Mouse (Mus musculus) C2C12 (cell line): Measurements from ENCODE around the gene Gm9970. TPM values are rescaled to one million over a fixed set of nuclear protein-coding genes. Genes with fewer than 3 reads are reported as not detected.
A peak's percentile ranks its signal among the peaks of the same experiment; 100 is the strongest.
"Not testable (repeated sequence)": the region's sequence is repeated elsewhere in the genome, so short reads cannot be mapped to it uniquely, and the experiment has no call there.

Experiments used
- H3K27me3 ChIP-seq: one replicate; pipeline ENCODE4 v1.6.1; 2011; ENCODE audit not compliant: control insufficient read depth, insufficient read depth, insufficient read length
- H3K36me3 ChIP-seq: one replicate; pipeline ENCODE4 v1.6.1; 2011; ENCODE audit not compliant: control insufficient read depth, insufficient read depth
- H3K4me3 ChIP-seq: one replicate; pipeline ENCODE4 v1.5.1; 2011; ENCODE audit warnings: mild to moderate bottlenecking, control low read depth; ENCODE audit not compliant: poor library complexity, insufficient read depth, severe bottlenecking
- H3K79me2 ChIP-seq: one replicate; pipeline ENCODE4 v1.6.1; 2011; ENCODE audit not compliant: control insufficient read depth, insufficient read depth
- H3K79me3 ChIP-seq: one replicate; pipeline ENCODE4 v1.6.1; 2011; ENCODE audit warnings: low read depth, control low read depth
- H3ac ChIP-seq: one replicate; pipeline ENCODE3; 2011; ENCODE audit warnings: low read depth; ENCODE audit not compliant: control insufficient read depth, insufficient read length
- CEBPB ChIP-seq: IDR thresholded peaks from one replicate; pipeline ENCODE4 v1.6.1; 2011; ENCODE audit warnings: low read depth, mild to moderate bottlenecking, control low read depth, moderate library complexity
- CTCF ChIP-seq: IDR thresholded peaks from one replicate; pipeline ENCODE4 v1.5.1; 2011; ENCODE audit not compliant: control insufficient read depth, insufficient read depth, insufficient read length
- FOSL1 ChIP-seq: IDR thresholded peaks from one replicate; pipeline ENCODE4 v1.8.0; 2011; ENCODE audit warnings: mild to moderate bottlenecking, low read length; ENCODE audit not compliant: poor library complexity, insufficient read depth, severe bottlenecking
- MAX ChIP-seq: IDR thresholded peaks from one replicate; pipeline ENCODE4 v1.6.1; 2011; ENCODE audit warnings: mild to moderate bottlenecking, control low read depth
- MYOD1 ChIP-seq: IDR thresholded peaks from one replicate; pipeline ENCODE4 v1.6.1; 2011; ENCODE audit warnings: low read depth; ENCODE audit not compliant: control insufficient read depth, insufficient read length
- MYOG ChIP-seq: IDR thresholded peaks from one replicate; pipeline ENCODE4 v1.6.1; 2011; ENCODE audit not compliant: control insufficient read depth, insufficient read length; ENCODE audit errors: extremely low read depth
- USF1 ChIP-seq: IDR thresholded peaks from one replicate; pipeline ENCODE4 v1.6.1; 2011; ENCODE audit warnings: low read depth, mild to moderate bottlenecking, control low read depth, moderate library complexity
- polyA plus RNA-seq: library from polyadenylated mRNA; unstranded; fragments of >200 nt; fragmentation: generic; extraction: Trizol; gene quantifications from one replicate; pipeline ENCODE4 v1.2.1, GENCODE M21; 2012; ENCODE audit warnings: missing spikeins

Gm9970 gene
- polyA plus RNA-seq, 1 experiment, result 0.09 TPM

- H3K79me3 ChIP-seq, result peaks cover 33% of the 10 kb centered on the region
- peaks cover 3% of the 10 kb centered on the region for H3K36me3 ChIP-seq
- peaks cover 50% of the 10 kb centered on the region for H3K79me2 ChIP-seq
- H3ac ChIP-seq, result peak overlapping the region; percentile 64
- H3K4me3 ChIP-seq, result peak overlapping the region; percentile 76
- H3K27me3 ChIP-seq, result no peaks in the 10 kb centered on the region
- TF ChIP-seq CEBPB, result no peak
- no peak for TF ChIP-seq MAX
- TF ChIP-seq CTCF, result no peak
- TF ChIP-seq USF1, result no peak
Measured at GRCm38 (mm10) chr5:31221304-31221945, 19.6 kb downstream of the Gm9970 start.

DNA sequence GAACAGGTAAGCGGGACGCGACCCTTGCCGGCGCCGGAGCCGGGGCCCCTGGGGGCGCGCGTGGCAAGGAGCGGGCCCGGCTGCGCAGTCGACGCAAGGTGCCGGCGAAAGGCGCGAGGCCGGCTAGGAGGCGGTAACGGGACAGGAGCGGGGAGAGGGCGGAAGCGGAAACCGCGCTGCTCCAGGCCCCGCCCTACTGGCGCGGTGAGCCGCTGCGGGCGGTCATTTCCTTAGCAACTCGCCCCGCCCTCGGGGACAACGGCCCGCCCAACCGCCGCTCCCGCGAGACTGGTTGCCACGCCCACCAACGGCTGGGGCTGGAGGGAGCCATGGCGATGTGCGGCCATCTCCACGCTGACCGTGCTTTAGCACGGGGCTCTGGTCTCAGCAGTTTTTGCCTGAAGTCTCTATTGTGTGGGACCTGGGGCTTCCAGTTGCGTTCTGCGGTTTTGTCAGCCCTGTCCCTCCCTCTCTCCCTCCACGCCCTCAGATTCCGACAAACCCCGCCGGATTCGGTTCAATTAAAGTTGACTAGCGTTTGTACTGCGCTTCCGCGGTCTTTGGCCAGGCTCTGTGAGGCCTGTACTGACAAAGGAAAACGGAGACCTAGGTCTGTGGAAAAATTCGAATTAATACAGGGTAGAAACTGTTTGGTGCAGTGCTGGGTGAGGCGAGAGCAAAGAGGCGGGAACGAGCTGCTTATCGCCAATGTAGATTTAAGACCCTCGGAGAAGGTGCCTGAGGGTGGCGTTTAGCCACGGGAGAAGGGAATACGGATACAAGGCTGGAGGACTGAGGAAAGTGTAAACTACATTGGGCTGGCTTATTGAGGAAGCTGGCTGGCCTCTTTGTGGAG is 20.4 kb downstream of the Gm9970 start, which contains the start of gene Ppm1g:
Ppm1g (minus strand) TSS at position 240 of the 856 bp plus-strand sequence.
- Histone ChIP-seq H3K27me3 (no peaks in the 10 kb centered on the region), H3K79me3 (peaks cover 41% of the 10 kb centered on the region), H3K79me2 (peaks cover 58% of the 10 kb centered on the region), H3K36me3 (peaks cover 8% of the 10 kb centered on the region), H3ac (peak within 1 kb of the TSS; percentile 89), H3K4me3 (peak within 1 kb of the TSS; percentile 76)
- peak; percentile 53 for TF ChIP-seq MAX
- TF ChIP-seq CTCF, result no peak

- Histone ChIP-seq H3K79me3 (peaks cover 48% of the 10 kb centered on the region), H3K27me3 (no peaks in the 10 kb centered on the region), H3K79me2 (peaks cover 65% of the 10 kb centered on the region), H3K36me3 (peaks cover 8% of the 10 kb centered on the region), H3K4me3 (peak overlapping the region; percentile 76), H3ac (peak overlapping the region; percentile 89)
- TF ChIP-seq MYOG (no peak), MAX (no peak), FOSL1 (no peak), MYOD1 (no peak), CEBPB (no peak), CTCF (no peak), USF1 (no peak)
Measured at GRCm38 (mm10) chr5:31219911-31220447, 21.1 kb downstream of the Gm9970 start.

- Histone ChIP-seq H3K79me2 (peaks cover 70% of the 10 kb centered on the region), H3K36me3 (peaks cover 8% of the 10 kb centered on the region)
- TF ChIP-seq MYOG (no peak), MYOD1 (no peak), CEBPB (no peak), FOSL1 (no peak), USF1 (no peak), CTCF (no peak), MAX (no peak)
Measured at GRCm38 (mm10) chr5:31219474-31219873, 21.6 kb downstream of the Gm9970 start.

DNA sequence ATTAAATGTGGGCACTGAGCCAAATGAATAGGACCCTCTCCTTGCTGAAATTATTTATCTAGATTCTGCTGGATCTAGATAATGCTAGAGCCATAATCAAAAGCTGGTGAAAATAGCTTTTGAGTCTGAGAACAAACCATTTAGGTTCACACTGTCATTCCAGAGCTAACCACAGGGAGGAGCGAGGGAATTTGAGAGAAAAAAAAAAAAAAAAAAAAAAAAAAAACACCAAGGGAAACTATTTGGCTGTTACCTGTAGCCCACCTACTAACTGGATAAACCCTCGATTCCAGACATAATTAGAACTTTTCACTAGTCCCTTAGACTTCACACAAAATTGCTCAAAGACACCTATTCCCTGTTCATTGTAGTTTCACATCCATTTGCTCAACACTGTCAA is 22.0 kb downstream of the Gm9970 start:
- TF ChIP-seq MYOG (no peak), MYOD1 (no peak), CEBPB (no peak), CTCF (no peak), USF1 (no peak), FOSL1 (no peak), MAX (no peak)
- H3K4me3 ChIP-seq, result peak overlapping the region; percentile 76

More at GRCm38 (mm10) chr5:31219474-31219873, 21.6 kb downstream of the Gm9970 start:
- Histone ChIP-seq H3K79me3 (peaks cover 53% of the 10 kb centered on the region), H3K27me3 (no peaks in the 10 kb centered on the region), H3ac (peak overlapping the region; percentile 89), H3K4me3 (peak overlapping the region; percentile 76)

GRCm38 (mm10) chr5:31218294-31218693 is 22.7 kb downstream of the Gm9970 start:
- peaks cover 63% of the 10 kb centered on the region for H3K79me3 ChIP-seq
- H3K79me2 ChIP-seq, result peaks cover 82% of the 10 kb centered on the region
- H3K4me3 ChIP-seq, result no peak overlapping the region
- TF ChIP-seq MYOG (no peak), CEBPB (no peak), MYOD1 (no peak), USF1 (no peak), MAX (no peak), CTCF (no peak), FOSL1 (no peak)
- H3K27me3 ChIP-seq, result no peaks in the 10 kb centered on the region
- no peak overlapping the region for H3ac ChIP-seq
- H3K36me3 ChIP-seq, result peaks cover 8% of the 10 kb centered on the region

More for the DNA sequence above, 22.0 kb downstream of the Gm9970 start:
- peaks cover 57% of the 10 kb centered on the region for H3K79me3 ChIP-seq
- H3K27me3 ChIP-seq, result no peaks in the 10 kb centered on the region
- peaks cover 8% of the 10 kb centered on the region for H3K36me3 ChIP-seq
- H3K79me2 ChIP-seq, result peaks cover 74% of the 10 kb centered on the region
- no peak overlapping the region for H3ac ChIP-seq

DNA sequence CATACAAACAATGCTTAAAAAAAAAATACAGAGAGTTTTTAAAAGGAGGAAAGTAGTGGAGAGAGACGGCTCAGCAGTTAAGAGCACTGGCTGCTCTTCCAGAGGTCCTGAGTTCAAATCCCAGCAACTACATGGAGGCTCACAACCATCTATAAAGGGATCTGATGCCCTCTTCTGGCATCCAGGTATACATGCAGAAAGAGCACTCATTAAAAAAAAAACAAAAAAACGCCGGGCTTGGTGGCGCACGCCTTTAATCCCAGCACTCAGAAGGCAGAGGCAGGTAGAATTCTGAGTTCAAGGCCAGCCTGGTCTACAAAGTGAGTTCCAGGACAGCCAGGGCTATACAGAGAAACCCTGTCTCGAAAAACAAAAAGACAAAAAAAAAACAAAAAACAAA is 24.5 kb downstream of the Gm9970 start:
- H3K79me2 ChIP-seq, result peaks cover 99% of the 10 kb centered on the region
- H3K36me3 ChIP-seq, result not testable (repeated sequence)

More for the DNA sequence above, 24.5 kb downstream of the Gm9970 start:
- not testable (repeated sequence) for H3ac ChIP-seq, H3K4me3 ChIP-seq, H3K27me3 ChIP-seq
- H3K79me3 ChIP-seq, result peaks cover 80% of the 10 kb centered on the region
